Mouse (Mus musculus): ENCODE data around the gene Erich6. TPM values are rescaled to one million over a fixed set of nuclear protein-coding genes. Genes with fewer than 3 reads are reported as not detected.

Erich6 gene
- polyA plus RNA-seq, 2 experiments = 0.21 TPM; not detected in 1

- DNase-seq (ENCODE audit: low spot score) (no peak), ATAC-seq (ENCODE audit: low FRiP score, low read depth) (no peak)
- WGBS = 83% methylated on average over 5 of the region's 5 CpGs
- Histone ChIP-seq H3K4me2 (replicated peaks; ENCODE audit: low read depth, low read length, severe bottlenecking) (no peak overlapping the region), H3K27me3 (ENCODE audit: control insufficient read depth, insufficient read depth, low read length) (no peaks in the 10 kb centered on the region), H3K4me3 (replicated peaks; ENCODE audit: low read length) (no peak overlapping the region), H3K36me3 (ENCODE audit: control insufficient read depth, insufficient read depth, low read length) (peaks cover 19% of the 10 kb centered on the region), H3K27ac (replicated peaks; ENCODE audit: low read depth, low read length) (no peak overlapping the region), H3K9ac (ENCODE audit: low read depth, low read length, severe bottlenecking) (no peak overlapping the region), H3K9me3 (ENCODE audit: control insufficient read depth, low read length) (no peaks in the 10 kb centered on the region), H3K4me1 (ENCODE audit: control insufficient read depth, insufficient read depth, low read length) (peaks cover 3% of the 10 kb centered on the region; the same call in 1 of the 2 replicates)
- no peak for TF ChIP-seq POLR2A (IDR thresholded peaks at IDR 0.05; ENCODE audit: borderline replicate concordance, extremely low read depth, insufficient read depth, insufficient read length)
These were observed 54.1 kb downstream of the Erich6 start for GRCm38 (mm10) chr3:58582788-58583426.

DNA sequence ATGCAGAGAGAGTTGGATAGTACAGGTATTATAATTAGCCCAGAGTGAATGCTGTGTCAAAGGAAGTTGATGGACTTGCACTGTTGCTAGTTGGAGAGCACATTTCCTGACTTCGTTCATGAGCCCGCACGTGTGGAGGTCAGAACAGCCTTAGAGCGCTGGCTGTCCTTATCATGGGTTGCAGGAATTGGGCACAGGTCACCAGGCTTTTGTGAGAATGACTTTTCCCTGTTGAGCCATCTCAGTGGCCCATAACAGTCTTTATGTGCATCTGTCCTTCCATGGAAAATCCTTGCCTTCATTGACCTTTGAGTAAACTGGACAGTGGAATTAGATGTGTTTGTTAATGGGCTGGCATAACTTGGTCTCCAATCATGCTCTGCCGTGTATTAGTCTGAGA lies 54.7 kb downstream of the Erich6 start:
- DNase-seq (ENCODE audit: low spot score) (no peak), ATAC-seq (ENCODE audit: low FRiP score, low read depth) (no peak)
- Histone ChIP-seq H3K4me3 (replicated peaks; ENCODE audit: low read length) (no peak overlapping the region), H3K9me3 (ENCODE audit: control insufficient read depth, low read length) (no peaks in the 10 kb centered on the region), H3K9ac (ENCODE audit: low read depth, low read length, severe bottlenecking) (no peak overlapping the region), H3K27me3 (ENCODE audit: control insufficient read depth, insufficient read depth, low read length) (no peaks in the 10 kb centered on the region), H3K4me2 (replicated peaks; ENCODE audit: low read depth, low read length, severe bottlenecking) (no peak overlapping the region), H3K36me3 (ENCODE audit: control insufficient read depth, insufficient read depth, low read length) (peaks cover 13% of the 10 kb centered on the region), H3K27ac (replicated peaks; ENCODE audit: low read depth, low read length) (no peak overlapping the region), H3K4me1 (ENCODE audit: control insufficient read depth, insufficient read depth, low read length) (peaks cover 3% of the 10 kb centered on the region; the same call in 1 of the 2 replicates)
- TF ChIP-seq POLR2A (IDR thresholded peaks at IDR 0.05; ENCODE audit: borderline replicate concordance, extremely low read depth, insufficient read depth, insufficient read length) = no peak
- 84% methylated on average over 5 of the region's 5 CpGs for WGBS

GRCm38 (mm10) chr3:58581530-58581929 lies 55.5 kb downstream of the Erich6 start:
- Histone ChIP-seq H3K9ac (ENCODE audit: low read depth, low read length, severe bottlenecking) (no peak overlapping the region), H3K4me3 (replicated peaks; ENCODE audit: low read length) (no peak overlapping the region), H3K9me3 (ENCODE audit: control insufficient read depth, low read length) (no peaks in the 10 kb centered on the region), H3K36me3 (ENCODE audit: control insufficient read depth, insufficient read depth, low read length) (peaks cover 11% of the 10 kb centered on the region), H3K27me3 (ENCODE audit: control insufficient read depth, insufficient read depth, low read length) (no peaks in the 10 kb centered on the region), H3K27ac (replicated peaks; ENCODE audit: low read depth, low read length) (no peak overlapping the region), H3K4me1 (ENCODE audit: control insufficient read depth, insufficient read depth, low read length) (peaks cover 3% of the 10 kb centered on the region; the same call in 1 of the 2 replicates), H3K4me2 (replicated peaks; ENCODE audit: low read depth, low read length, severe bottlenecking) (no peak overlapping the region)
- TF ChIP-seq POLR2A (IDR thresholded peaks at IDR 0.05; ENCODE audit: borderline replicate concordance, extremely low read depth, insufficient read depth, insufficient read length) = no peak
- no peak for ATAC-seq (ENCODE audit: low FRiP score, low read depth)
- no peak for DNase-seq (ENCODE audit: low spot score)
- WGBS = 85% methylated on average over 4 of the region's 4 CpGs

DNA sequence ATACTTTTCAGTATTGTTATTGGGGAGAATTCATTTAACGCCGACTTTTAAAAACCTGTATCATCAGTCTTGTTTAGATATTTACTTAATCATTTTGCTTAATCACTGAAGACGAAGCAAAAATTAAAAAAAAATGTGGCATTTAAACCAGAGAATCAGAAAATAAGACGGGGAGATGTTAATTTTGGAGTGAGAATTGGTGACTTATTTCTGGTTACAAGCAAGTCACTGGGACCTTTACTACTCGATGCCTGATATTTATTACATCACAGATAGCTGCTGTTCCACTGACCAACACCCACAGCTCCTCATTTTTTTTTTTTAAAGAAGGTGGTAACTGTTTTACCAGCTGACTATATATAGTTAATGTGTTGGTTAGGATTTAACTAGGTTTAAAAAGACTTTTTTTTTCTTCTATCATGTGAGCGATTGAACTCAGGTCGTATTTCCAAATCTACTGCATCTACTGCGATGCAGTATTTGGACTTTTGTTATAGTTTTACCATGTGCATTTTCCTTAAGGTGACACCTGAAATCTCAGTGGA lies 59.4 kb downstream of the Erich6 start:
- no peak for DNase-seq (ENCODE audit: low spot score)
- Histone ChIP-seq H3K27ac (replicated peaks; ENCODE audit: low read depth, low read length) (peak overlapping the region; percentile 100), H3K4me1 (ENCODE audit: control insufficient read depth, insufficient read depth, low read length) (peaks cover 3% of the 10 kb centered on the region; the same call in 1 of the 2 replicates), H3K9me3 (ENCODE audit: control insufficient read depth, low read length) (no peaks in the 10 kb centered on the region), H3K27me3 (ENCODE audit: control insufficient read depth, insufficient read depth, low read length) (no peaks in the 10 kb centered on the region), H3K4me3 (replicated peaks; ENCODE audit: low read length) (peak overlapping the region; percentile 92), H3K4me2 (replicated peaks; ENCODE audit: low read depth, low read length, severe bottlenecking) (peak overlapping the region; percentile 72), H3K9ac (ENCODE audit: low read depth, low read length, severe bottlenecking) (peak overlapping the region; percentile 99), H3K36me3 (ENCODE audit: control insufficient read depth, insufficient read depth, low read length) (peaks cover 6% of the 10 kb centered on the region)
- no peak for TF ChIP-seq POLR2A (IDR thresholded peaks at IDR 0.05; ENCODE audit: borderline replicate concordance, extremely low read depth, insufficient read depth, insufficient read length)
- ATAC-seq (ENCODE audit: low FRiP score, low read depth) = no peak
- WGBS = 8% methylated on average over 8 of the region's 8 CpGs

GRCm38 (mm10) chr3:58577067-58577503 lies 59.9 kb downstream of the Erich6 start:
- ATAC-seq (ENCODE audit: low FRiP score, low read depth) = peak; percentile 68
- WGBS = under 1% methylated on average over 36 of the region's 36 CpGs
- peak; percentile 14 for DNase-seq (ENCODE audit: low spot score)
- Histone ChIP-seq H3K4me3 (replicated peaks; ENCODE audit: low read length) (peak overlapping the region; percentile 92), H3K9me3 (ENCODE audit: control insufficient read depth, low read length) (no peaks in the 10 kb centered on the region), H3K36me3 (ENCODE audit: control insufficient read depth, insufficient read depth, low read length) (peaks cover 6% of the 10 kb centered on the region), H3K4me2 (replicated peaks; ENCODE audit: low read depth, low read length, severe bottlenecking) (peak overlapping the region; percentile 72), H3K27me3 (ENCODE audit: control insufficient read depth, insufficient read depth, low read length) (no peaks in the 10 kb centered on the region), H3K27ac (replicated peaks; ENCODE audit: low read depth, low read length) (peak overlapping the region; percentile 100), H3K9ac (ENCODE audit: low read depth, low read length, severe bottlenecking) (peak overlapping the region; percentile 99), H3K4me1 (ENCODE audit: control insufficient read depth, insufficient read depth, low read length) (peaks cover 3% of the 10 kb centered on the region; the same call in 1 of the 2 replicates)
- TF ChIP-seq POLR2A (IDR thresholded peaks at IDR 0.05; ENCODE audit: borderline replicate concordance, extremely low read depth, insufficient read depth, insufficient read length) = no peak
